Mouse (Mus musculus) spleen, adult 2 months (tissue): ENCODE measurements around the gene Olfr1307. TPM values are rescaled to one million over a fixed set of nuclear protein-coding genes. Genes with fewer than 3 reads are reported as not detected.

ENCODE experiments used
- DNase-seq, 2 experiments: peaks; one replicate each; pipeline versions ENCODE4 v3.0.0 to v3.0.0-alpha.2; 2012 to 2021; ENCODE audit warnings: low spot score in 2 of 2, low read depth in 1 of 2
- H3K27ac ChIP-seq: fragments of 200-500 bp; 2 replicates; pipeline ENCODE4 v1.5.1; 2012; ENCODE audit warnings: low read length, inconsistent platforms; ENCODE audit not compliant: insufficient read depth
- H3K27me3 ChIP-seq: fragments of 200-500 bp; 2 replicates; pipeline ENCODE4 v1.6.1; 2012; ENCODE audit warnings: mild to moderate bottlenecking, moderate library complexity, low read length, inconsistent platforms; ENCODE audit not compliant: control insufficient read depth, insufficient read depth
- H3K36me3 ChIP-seq: fragments of 200-500 bp; 2 replicates; pipeline ENCODE4 v1.6.1; 2012; ENCODE audit warnings: mild to moderate bottlenecking, low read length, inconsistent platforms; ENCODE audit not compliant: control insufficient read depth, insufficient read depth
- H3K4me1 ChIP-seq: fragments of 200-500 bp; 2 replicates; pipeline ENCODE4 v1.6.1; 2011; ENCODE audit warnings: inconsistent platforms; ENCODE audit not compliant: control insufficient read depth, insufficient read depth, insufficient read length
- H3K4me3 ChIP-seq: fragments of 200-500 bp; 2 replicates; pipeline ENCODE4 v1.5.1; 2011; ENCODE audit warnings: mild to moderate bottlenecking, inconsistent platforms; ENCODE audit not compliant: insufficient read depth, insufficient read length; ENCODE audit errors: extremely low read depth
- CTCF ChIP-seq: fragments of 200-500 bp; IDR thresholded peaks from 2 replicates; pipeline ENCODE4 v1.5.1; 2011; ENCODE audit warnings: mild to moderate bottlenecking, inconsistent platforms; ENCODE audit not compliant: insufficient read depth, insufficient read length, insufficient replicate concordance; ENCODE audit errors: extremely low read depth
- POLR2A ChIP-seq: fragments of 200-500 bp; IDR thresholded peaks from 2 replicates; pipeline ENCODE4 v1.6.1; 2011; ENCODE audit warnings: low read depth, low read length, inconsistent platforms
- WGBS: fragments of 180-500 bp; shearing (Covaris S2); methylation state at CpG from one replicate; pipeline ENCODE4 v1.1.7; 2018; 5-methylcytosine and 5-hydroxymethylcytosine counted together
- polyA plus RNA-seq: library from polyadenylated mRNA; depleted of rRNA; stranded (reverse); fragments of >200 nt; gene quantifications from 2 replicates; pipeline ENCODE4 v1.2.3, GENCODE M21; 2012; rRNA removed

Gene Olfr1307
- polyA plus RNA-seq, result not detected in 2 replicates

DNA sequence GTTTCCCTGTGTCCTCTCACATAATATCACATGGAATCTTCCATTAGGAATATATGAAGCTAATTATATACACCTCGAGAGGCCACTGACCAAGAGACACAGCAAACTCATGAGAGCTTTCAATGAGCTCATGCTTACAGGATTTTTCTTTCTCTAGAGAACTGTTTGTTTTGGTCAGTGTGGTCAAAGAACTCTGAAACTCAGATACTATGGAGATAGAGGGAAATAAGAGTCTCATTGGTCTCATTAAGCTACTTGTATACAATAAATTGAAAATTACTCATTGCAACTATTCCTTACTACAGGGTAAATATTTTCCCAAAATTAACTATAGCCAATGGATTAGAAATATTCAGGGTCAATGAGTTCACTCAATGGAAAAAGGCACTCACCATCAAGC, at the start of gene Olfr1307:
Gene Olfr1307 (minus strand): TSS at position 101 of the 400 bp plus-strand sequence.
- DNase-seq, result no peak
- Histone ChIP-seq H3K36me3 (no peaks in the 10 kb centered on the region), H3K4me3 (no peak within 1 kb of the TSS), H3K27ac (no peak within 1 kb of the TSS), H3K4me1 (no peaks in the 10 kb centered on the region), H3K27me3 (no peaks in the 10 kb centered on the region)
- no peak for TF ChIP-seq CTCF
- no peak for TF ChIP-seq POLR2A
- WGBS, result 73% methylated on average over 1 of the region's 1 CpGs

- 47% methylated on average over 1 of the region's 1 CpGs for WGBS
- H3K4me1 ChIP-seq, result no peaks in the 10 kb centered on the region
These were observed 40.9 kb upstream of the Olfr1307 start, which contains the start of gene Olfr1309 for GRCm38 (mm10) chr2:111990181-111990580. Gene Olfr1309 (minus strand): TSS chr2:111990281.

DNA sequence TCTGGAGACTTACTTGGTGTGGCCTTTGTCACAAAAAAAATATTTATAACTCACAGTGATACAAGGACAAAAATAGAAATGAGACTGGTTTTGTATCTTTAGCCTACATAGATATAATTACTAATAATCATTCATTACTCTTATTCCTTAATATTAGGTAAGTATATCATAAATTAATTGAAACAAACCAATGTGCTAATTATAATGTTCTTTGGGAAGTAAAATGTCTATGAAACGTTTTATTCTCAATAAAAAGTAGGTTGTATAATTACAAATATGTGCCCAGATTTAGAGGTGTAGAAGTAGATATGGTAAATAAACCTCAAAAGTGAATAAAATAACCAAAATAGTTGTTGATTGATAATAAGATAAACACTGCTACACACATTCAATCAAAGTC, 15.6 kb upstream of the Olfr1307 start, which contains the start of gene Olfr1308:
Gene Olfr1308 (minus strand): TSS at position 101 of the 400 bp plus-strand sequence.
- H3K4me3 ChIP-seq, result no peak within 1 kb of the TSS
- no peaks in the 10 kb centered on the region for H3K36me3 ChIP-seq
- no peak within 1 kb of the TSS for H3K27ac ChIP-seq
- DNase-seq, result no peak
- TF ChIP-seq POLR2A (no peak), CTCF (no peak)
- H3K27me3 ChIP-seq, result no peaks in the 10 kb centered on the region
- H3K4me1 ChIP-seq, result no peaks in the 10 kb centered on the region
- 42% methylated on average over 1 of the region's 1 CpGs for WGBS

More at GRCm38 (mm10) chr2:111990181-111990580, 40.9 kb upstream of the Olfr1307 start, which contains the start of gene Olfr1309:
- Histone ChIP-seq H3K36me3 (no peaks in the 10 kb centered on the region), H3K4me3 (no peak within 1 kb of the TSS), H3K27me3 (no peaks in the 10 kb centered on the region), H3K27ac (no peak within 1 kb of the TSS)
- TF ChIP-seq POLR2A (no peak), CTCF (no peak)
- no peak for DNase-seq

GRCm38 (mm10) chr2:111916171-111916570, 33.1 kb downstream of the Olfr1307 start, which contains the start of gene Olfr1306:
Gene Olfr1306 (minus strand): TSS chr2:111916271.
- no peak within 1 kb of the TSS for H3K4me3 ChIP-seq
- no peaks in the 10 kb centered on the region for H3K36me3 ChIP-seq
- 83% methylated on average over 1 of the region's 1 CpGs for WGBS
- no peak within 1 kb of the TSS for H3K27ac ChIP-seq
- H3K4me1 ChIP-seq, result no peaks in the 10 kb centered on the region
- no peaks in the 10 kb centered on the region for H3K27me3 ChIP-seq
- no peak for TF ChIP-seq CTCF
- no peak for TF ChIP-seq POLR2A
- DNase-seq, result no peak

Other genes starting within 250 kb of the Olfr1307 start
- gene Olfr1301, start 198.4 kb downstream of the Olfr1307 start, polyA plus RNA-seq, result not detected in 2 replicates
- gene Olfr1302, start 172.0 kb downstream of the Olfr1307 start, polyA plus RNA-seq, result not detected in 2 replicates
- gene Olfr1303, start 129.1 kb downstream of the Olfr1307 start, polyA plus RNA-seq, result not detected in 2 replicates
- gene Olfr1305, start 72.3 kb downstream of the Olfr1307 start, polyA plus RNA-seq, result not detected in 2 replicates
- not detected in 2 replicates for gene Olfr1306, start 33.2 kb downstream of the Olfr1307 start, polyA plus RNA-seq
- gene Olfr1308, start 15.5 kb upstream of the Olfr1307 start, polyA plus RNA-seq, result not detected in 2 replicates
- gene Olfr1309, start 40.8 kb upstream of the Olfr1307 start, polyA plus RNA-seq, result not detected in 2 replicates
- not detected in 2 replicates for gene Olfr1310, start 63.3 kb upstream of the Olfr1307 start, polyA plus RNA-seq
- not detected in 2 replicates for gene Olfr1311, start 75.0 kb upstream of the Olfr1307 start, polyA plus RNA-seq
- gene Olfr1312, start 100.8 kb upstream of the Olfr1307 start, polyA plus RNA-seq, result not detected in 2 replicates
- gene Olfr1313, start 128.4 kb upstream of the Olfr1307 start, polyA plus RNA-seq, result not detected in 2 replicates
- gene Olfr1314, start 147.3 kb upstream of the Olfr1307 start, polyA plus RNA-seq, result not detected in 2 replicates
- not detected in 2 replicates for gene Olfr1315-ps1, start 166.0 kb upstream of the Olfr1307 start, polyA plus RNA-seq
- not detected in 2 replicates for gene Olfr1316, start 185.5 kb upstream of the Olfr1307 start, polyA plus RNA-seq
- gene Olfr1317, start 190.9 kb upstream of the Olfr1307 start, polyA plus RNA-seq, result not detected in 2 replicates
- not detected in 2 replicates for gene Olfr1318, start 204.8 kb upstream of the Olfr1307 start, polyA plus RNA-seq